Mouse (Mus musculus): ENCODE measurements at regions not wholly inside any gene's neighbourhood (a gene's known extent, or its start where the extent isn't known, plus 50 kb on each side); places are given as distances from the start of the nearest gene placed in this dataset.
"Not testable (repeated sequence)": the region's sequence is repeated elsewhere in the genome, so short reads cannot be mapped to it uniquely, and the experiment has no call there.

GRCm38 (mm10) chr6:25101761-25102160 lies 145.7 kb upstream of the Tmem229a start:
- no peak for DNase-seq

DNA sequence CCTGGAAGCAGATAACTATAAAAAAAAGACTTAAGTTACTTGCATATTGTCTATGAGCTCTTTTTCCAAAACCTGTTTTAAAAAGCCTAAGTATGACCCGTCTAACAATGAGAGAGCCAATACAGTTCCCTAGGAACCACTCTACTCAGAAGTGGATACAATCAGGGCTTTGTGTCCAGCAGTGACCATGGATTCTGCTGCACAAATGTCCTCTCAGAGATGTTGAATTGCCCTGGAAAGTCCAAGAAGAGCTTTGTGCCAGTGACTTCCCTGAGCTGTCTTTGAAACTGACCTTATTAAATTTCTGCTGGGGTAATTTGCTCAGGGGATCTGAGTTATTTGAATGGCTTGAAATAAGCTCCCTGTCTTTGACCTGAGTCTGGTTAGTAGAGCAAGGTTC lies 131.1 kb upstream of the Tmem229a start:
- DNase-seq, result no peak

- DNase-seq, result no peak
Observed at GRCm38 (mm10) chr6:25085871-25086270, 129.8 kb upstream of the Tmem229a start.

DNA sequence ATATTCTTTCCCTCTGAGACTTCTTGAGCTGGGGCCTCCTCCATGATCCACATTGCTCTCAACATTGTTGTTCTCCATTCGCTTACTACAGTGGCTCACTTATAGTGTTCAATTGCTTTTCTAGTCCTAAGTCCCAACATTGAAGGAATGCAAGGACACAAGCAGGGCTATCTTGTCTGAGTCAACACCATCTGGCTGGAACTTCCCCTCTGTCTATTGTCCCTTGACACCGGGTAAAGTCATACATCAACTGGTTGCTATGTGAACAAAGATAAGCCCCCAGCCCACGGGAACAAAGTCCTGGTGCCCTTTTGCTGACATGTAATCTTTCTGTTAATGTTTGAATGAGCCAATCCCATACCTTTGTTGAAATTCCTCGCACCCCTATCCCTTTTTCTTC lies 129.2 kb upstream of the Tmem229a start:
- not testable (repeated sequence) for DNase-seq

- no peak for DNase-seq
Observed at GRCm38 (mm10) chr6:25065913-25066312, 109.8 kb upstream of the Tmem229a start.

GRCm38 (mm10) chr6:25032878-25033509 lies 76.9 kb upstream of the Tmem229a start:
- DNase-seq, result no peak

DNA sequence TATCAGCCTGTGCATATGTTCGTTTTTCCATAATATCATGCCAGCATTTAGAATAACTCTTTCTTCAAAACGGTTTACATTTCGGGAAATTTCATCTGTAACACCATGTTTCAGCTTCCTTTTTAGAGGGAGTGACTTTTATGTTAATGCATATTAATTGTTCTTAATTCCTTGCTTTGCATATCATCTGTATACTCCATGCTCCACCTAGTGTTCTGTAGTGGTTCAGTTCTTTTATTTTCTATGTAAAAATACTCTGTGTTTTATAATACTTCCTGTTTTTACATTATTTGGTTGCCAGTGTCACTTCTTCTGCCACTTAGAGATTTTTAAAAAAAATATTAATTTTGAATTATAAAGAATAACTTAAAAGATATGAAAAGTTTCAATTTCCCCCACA lies 70.9 kb upstream of the Tmem229a start:
- no peak for DNase-seq

DNA sequence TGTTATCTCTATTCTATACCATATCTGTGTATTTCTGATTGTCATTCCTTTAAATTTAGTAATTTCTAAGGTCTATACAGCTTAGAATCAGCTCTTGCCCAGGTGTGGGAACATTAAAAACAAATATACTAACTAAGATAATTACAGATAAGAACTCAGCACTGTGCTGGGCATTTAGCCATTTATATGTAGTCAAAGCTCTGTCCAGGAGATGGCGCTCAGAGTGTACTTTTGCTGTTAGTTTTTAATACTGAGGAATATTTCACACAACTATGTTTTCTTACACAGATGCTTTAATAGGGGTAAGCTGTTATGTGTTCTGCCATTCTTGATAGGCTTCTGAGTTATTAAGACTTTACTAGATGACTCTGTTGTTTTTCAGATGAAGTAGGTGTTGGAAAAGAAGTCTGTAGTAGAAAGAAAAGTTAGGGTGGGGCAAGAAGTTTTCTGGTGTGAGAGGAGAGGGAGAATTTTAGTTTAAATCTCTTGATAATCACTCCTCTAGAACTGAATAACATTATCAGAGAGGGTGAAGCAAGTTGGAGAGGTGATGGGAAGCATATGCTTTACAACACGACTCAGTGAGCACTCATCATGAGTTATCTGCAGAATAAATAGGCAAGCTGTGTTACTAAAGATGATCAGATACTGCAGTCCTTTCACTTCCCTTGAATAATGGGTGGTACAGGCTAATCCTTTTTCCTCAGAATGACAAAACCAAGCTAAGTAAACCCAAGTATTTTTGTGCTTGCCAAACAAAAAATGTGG lies 64.1 kb upstream of the Tmem229a start:
- DNase-seq, result peak; percentile 19 to 35

DNA sequence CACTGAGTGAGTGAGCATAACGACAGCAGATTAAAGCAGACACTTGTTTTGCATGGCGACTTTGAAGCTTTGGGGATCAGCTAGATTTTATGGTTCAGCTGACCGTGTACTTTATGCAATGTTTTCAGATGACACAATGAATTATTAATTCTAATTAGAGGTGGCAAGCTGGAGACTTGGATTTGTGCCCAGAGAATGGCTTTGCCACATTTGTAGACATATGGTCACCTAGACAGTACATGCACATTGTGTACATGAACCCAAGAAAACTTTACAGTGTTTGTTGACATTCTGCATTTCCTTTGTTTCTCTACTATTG lies 57.1 kb upstream of the Tmem229a start:
- DNase-seq, result peak; percentile 65 to 67

- DNase-seq, result peak; percentile 27 to 36
Observed at GRCm38 (mm10) chr6:25012376-25013287, 56.5 kb upstream of the Tmem229a start.

- not testable (repeated sequence) for DNase-seq
Observed at GRCm38 (mm10) chr6:25008856-25009255, 52.8 kb upstream of the Tmem229a start.

Measured in cerebellum, adult 18-20 months (tissue).